Mouse (Mus musculus) kidney, adult 2 months (tissue): ENCODE measurements around the gene Bcar3.

Source experiments
- CTCF ChIP-seq: fragments of 200-500 bp; conservative IDR thresholded peaks from 2 replicates; pipeline ENCODE4 v1.5.1; 2011; ENCODE audit warnings: low read depth, mild to moderate bottlenecking, control low read depth, low read length, moderate library complexity, mixed read lengths; ENCODE audit not compliant: insufficient read depth, insufficient read length
- POLR2A ChIP-seq: fragments of 200-500 bp; IDR thresholded peaks from one replicate; pipeline ENCODE4 v1.6.1; 2011; ENCODE audit warnings: low read depth, low read length, control low read depth

GRCm38 (mm10) chr3:122507826-122508225 is 213.9 kb downstream of the Bcar3 start:
- TF ChIP-seq POLR2A (no peak), CTCF (no peak)
